Mouse (Mus musculus): ENCODE measurements around the gene Fam114a2. TPM values are rescaled to one million over a fixed set of nuclear protein-coding genes. Genes with fewer than 3 reads are reported as not detected.

Fam114a2 gene
- polyA plus RNA-seq, 1 experiment, result 12.7 TPM

DNA sequence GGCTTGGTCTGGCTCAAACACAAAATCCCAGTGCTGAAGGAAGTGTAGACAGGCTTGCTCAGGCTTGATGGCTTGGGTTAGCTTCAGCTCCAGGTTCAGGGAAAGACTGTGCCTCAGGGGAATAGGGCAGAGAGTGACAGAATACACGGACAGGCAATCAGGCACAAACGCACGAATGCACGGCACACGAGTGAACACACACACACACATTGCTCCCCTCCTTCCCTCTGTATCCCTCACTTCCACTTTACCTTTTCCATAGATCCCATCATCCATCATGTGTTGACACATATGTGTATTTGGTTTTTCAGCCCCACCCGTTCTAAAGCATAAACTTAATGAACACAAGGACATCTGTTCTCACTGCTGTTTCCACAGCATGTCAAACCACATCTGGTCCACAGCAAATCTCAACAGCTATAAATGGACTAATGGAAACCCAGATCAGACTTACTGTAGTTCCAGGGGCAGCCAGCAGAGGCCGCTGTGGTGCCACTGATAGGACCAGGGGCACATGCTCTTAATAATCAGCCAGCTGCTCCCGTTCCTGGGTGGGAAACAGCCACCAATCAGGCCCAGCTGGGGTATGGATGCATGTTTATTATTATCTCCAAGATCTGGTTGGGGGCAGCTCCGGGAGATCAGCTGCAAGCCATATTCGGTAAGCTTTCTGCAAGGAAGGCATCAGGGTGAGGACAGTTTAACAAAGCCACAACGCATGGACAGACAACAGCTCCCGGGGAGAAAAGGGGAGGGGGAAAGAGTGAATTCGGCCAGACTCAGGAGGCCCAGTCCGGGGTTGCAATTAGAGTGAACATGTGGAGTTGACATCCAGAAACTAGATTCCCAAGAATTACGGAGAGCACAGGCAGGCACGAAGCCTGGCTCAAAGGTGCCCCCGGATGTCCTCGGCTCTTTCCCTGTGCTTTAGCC lies 30.5 kb upstream of the Fam114a2 start:
- Histone ChIP-seq H3K4me1 (ENCODE audit: control insufficient read depth, insufficient read depth, low read length) (peaks cover 3% of the 10 kb centered on the region), H3K36me3 (ENCODE audit: control insufficient read depth, insufficient read depth, low read length) (no peaks in the 10 kb centered on the region), H3K27ac (ENCODE audit: control insufficient read depth, insufficient read depth, low read depth, low read length) (no peak overlapping the region), H3K27me3 (ENCODE audit: control insufficient read depth, insufficient read depth, low read length) (no peaks in the 10 kb centered on the region), H3K4me3 (ENCODE audit: control insufficient read depth, low read depth, low read length) (peak overlapping the region; percentile 25)
- peak; percentile 95; the same call in 1 of the 2 replicates for TF ChIP-seq CTCF (IDR thresholded peaks at IDR 0.05; ENCODE audit: control insufficient read depth, insufficient read depth, insufficient replicate concordance, low read depth, low read length)
- no peak for TF ChIP-seq POLR2A (IDR thresholded peaks at IDR 0.05; ENCODE audit: control insufficient read depth, low read depth, low read length)

DNA sequence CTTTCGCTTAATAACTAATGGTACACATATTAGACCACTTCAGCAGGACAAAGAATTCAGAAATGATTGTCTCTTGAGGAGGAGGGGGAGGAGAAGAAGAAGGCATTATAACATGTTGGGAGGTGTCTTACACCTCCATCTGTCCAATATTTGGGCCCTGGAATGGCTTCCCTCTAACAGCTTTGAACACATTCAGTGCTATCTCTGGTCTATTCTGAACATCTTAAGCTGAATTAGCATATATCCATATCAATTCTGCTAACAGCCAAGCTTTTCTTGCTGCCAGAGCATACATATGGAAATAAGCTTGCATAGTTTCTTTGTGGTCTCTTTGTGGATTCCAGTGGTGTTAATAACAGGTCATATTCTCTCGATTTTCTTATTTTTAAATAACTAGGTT lies 22.3 kb upstream of the Fam114a2 start:
- Histone ChIP-seq H3K36me3 (ENCODE audit: control insufficient read depth, insufficient read depth, low read length) (no peaks in the 10 kb centered on the region), H3K27me3 (ENCODE audit: control insufficient read depth, insufficient read depth, low read length) (no peaks in the 10 kb centered on the region), H3K4me3 (ENCODE audit: control insufficient read depth, low read depth, low read length) (no peak overlapping the region), H3K4me1 (ENCODE audit: control insufficient read depth, insufficient read depth, low read length) (no peaks in the 10 kb centered on the region), H3K27ac (ENCODE audit: control insufficient read depth, insufficient read depth, low read depth, low read length) (no peak overlapping the region)
- TF ChIP-seq POLR2A (IDR thresholded peaks at IDR 0.05; ENCODE audit: control insufficient read depth, low read depth, low read length) (no peak), CTCF (IDR thresholded peaks at IDR 0.05; ENCODE audit: control insufficient read depth, insufficient read depth, insufficient replicate concordance, low read depth, low read length) (no peak)

DNA sequence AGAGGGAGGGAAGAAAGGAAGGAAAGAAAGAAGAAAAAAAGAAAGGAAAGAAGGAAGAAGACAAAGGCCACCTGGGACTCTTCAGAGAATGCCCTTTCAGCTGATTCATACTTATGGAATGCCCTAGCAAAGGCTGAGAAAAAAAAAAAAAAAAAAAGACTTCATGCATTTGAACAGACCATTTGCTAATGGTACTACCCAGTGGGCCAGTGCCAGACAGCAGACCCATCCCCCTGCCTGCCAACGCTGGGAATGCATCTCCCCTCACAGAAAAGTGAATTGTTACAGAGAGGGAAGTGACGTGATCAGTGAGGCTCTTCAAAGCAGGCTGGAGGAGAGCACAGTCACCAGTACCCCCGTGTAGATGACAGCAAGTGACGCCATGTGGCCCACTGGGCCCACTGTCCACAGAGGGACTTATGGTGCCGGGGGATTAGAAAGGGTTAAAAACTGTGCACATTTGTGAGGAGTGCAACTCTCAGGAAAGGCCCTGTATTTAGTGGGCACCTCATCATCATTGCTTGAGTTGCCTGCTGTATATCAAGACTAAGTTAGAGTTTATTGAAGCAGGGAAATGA lies 21.5 kb upstream of the Fam114a2 start:
- TF ChIP-seq CTCF (IDR thresholded peaks at IDR 0.05; ENCODE audit: control insufficient read depth, insufficient read depth, insufficient replicate concordance, low read depth, low read length) (no peak), POLR2A (IDR thresholded peaks at IDR 0.05; ENCODE audit: control insufficient read depth, low read depth, low read length) (no peak)
- Histone ChIP-seq H3K27ac (ENCODE audit: control insufficient read depth, insufficient read depth, low read depth, low read length) (no peak overlapping the region), H3K4me1 (ENCODE audit: control insufficient read depth, insufficient read depth, low read length) (no peaks in the 10 kb centered on the region), H3K27me3 (ENCODE audit: control insufficient read depth, insufficient read depth, low read length) (no peaks in the 10 kb centered on the region), H3K4me3 (ENCODE audit: control insufficient read depth, low read depth, low read length) (no peak overlapping the region), H3K36me3 (ENCODE audit: control insufficient read depth, insufficient read depth, low read length) (no peaks in the 10 kb centered on the region)

DNA sequence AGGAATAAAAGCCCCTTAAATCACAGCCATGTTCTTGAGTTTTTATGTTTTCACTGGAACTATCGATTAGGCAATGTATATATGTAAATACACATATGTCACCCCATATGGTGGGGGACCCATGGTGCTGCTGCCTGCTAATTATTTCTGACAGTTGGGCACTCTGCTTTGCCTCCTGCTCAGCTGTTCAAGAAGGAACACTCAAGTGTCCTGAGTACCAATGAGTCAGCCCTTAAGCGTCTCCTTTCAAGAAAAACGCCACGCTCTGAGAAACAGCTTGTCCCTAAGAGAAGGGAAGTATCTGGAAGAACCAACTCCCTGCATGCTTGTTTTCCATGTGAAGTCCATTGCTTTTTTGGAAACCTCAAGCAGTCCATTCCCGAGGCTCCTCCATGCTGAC lies 17.5 kb upstream of the Fam114a2 start:
- Histone ChIP-seq H3K27ac (ENCODE audit: control insufficient read depth, insufficient read depth, low read depth, low read length) (no peak overlapping the region), H3K4me1 (ENCODE audit: control insufficient read depth, insufficient read depth, low read length) (no peaks in the 10 kb centered on the region), H3K36me3 (ENCODE audit: control insufficient read depth, insufficient read depth, low read length) (no peaks in the 10 kb centered on the region), H3K27me3 (ENCODE audit: control insufficient read depth, insufficient read depth, low read length) (no peaks in the 10 kb centered on the region), H3K4me3 (ENCODE audit: control insufficient read depth, low read depth, low read length) (peak overlapping the region; percentile 84)
- TF ChIP-seq CTCF (IDR thresholded peaks at IDR 0.05; ENCODE audit: control insufficient read depth, insufficient read depth, insufficient replicate concordance, low read depth, low read length), result no peak
- TF ChIP-seq POLR2A (IDR thresholded peaks at IDR 0.05; ENCODE audit: control insufficient read depth, low read depth, low read length), result no peak

DNA sequence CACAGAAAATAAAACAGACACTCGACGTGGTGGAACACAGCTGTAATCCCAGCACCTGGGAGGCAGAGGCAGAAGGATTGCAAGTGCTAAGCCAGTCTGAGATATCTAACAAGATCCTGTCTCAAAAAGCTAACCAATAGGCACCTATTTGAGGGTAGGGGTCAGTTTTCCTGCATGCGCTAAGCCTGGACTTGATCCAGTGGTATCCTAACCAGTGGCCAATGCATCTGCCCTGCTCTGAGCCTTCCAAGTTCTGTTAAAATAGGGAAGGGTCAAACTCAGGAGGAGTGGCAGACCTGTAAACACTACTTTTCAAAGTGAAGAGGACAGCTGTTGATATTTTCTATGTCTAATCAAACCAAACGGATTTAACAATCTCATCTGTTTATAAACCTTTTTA lies 13.9 kb upstream of the Fam114a2 start:
- Histone ChIP-seq H3K4me3 (ENCODE audit: control insufficient read depth, low read depth, low read length) (no peak overlapping the region), H3K36me3 (ENCODE audit: control insufficient read depth, insufficient read depth, low read length) (peaks cover 1% of the 10 kb centered on the region; the same call in 1 of the 2 replicates), H3K27ac (ENCODE audit: control insufficient read depth, insufficient read depth, low read depth, low read length) (no peak overlapping the region), H3K4me1 (ENCODE audit: control insufficient read depth, insufficient read depth, low read length) (no peaks in the 10 kb centered on the region), H3K27me3 (ENCODE audit: control insufficient read depth, insufficient read depth, low read length) (no peaks in the 10 kb centered on the region)
- TF ChIP-seq CTCF (IDR thresholded peaks at IDR 0.05; ENCODE audit: control insufficient read depth, insufficient read depth, insufficient replicate concordance, low read depth, low read length), result no peak
- TF ChIP-seq POLR2A (IDR thresholded peaks at IDR 0.05; ENCODE audit: control insufficient read depth, low read depth, low read length), result no peak

DNA sequence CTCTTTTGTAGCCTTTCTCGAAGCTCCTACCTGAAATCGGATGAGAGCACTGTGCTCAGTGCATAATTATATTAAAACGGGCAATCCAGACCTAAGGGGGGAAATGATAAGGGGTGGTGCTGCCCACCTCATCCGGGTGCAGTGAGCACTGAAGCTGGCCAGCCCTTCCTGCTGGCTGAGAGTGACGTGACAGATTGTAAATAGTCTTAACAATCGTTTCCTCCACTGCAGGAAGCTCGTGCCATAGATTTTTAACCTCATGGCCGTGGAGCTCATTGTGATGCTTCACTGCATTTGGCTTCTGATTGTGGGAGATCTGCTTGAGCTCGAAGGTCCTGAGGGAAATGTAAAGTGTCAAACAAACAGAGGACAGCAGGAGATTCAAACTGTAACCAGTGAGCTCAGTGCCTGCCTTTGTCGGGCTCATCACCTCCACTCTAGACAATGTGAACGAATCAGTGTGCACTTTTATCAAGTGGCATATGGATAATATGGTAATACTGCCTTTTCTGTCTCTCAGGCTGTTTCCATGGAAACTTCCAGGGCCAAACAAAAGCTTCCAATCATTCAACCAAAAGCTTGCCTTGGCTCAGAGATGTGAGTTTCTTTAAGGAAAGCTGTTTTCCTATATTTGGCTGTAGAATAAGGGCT lies 13.0 kb upstream of the Fam114a2 start:
- Histone ChIP-seq H3K36me3 (ENCODE audit: control insufficient read depth, insufficient read depth, low read length) (peaks cover 1% of the 10 kb centered on the region; the same call in 1 of the 2 replicates), H3K4me3 (ENCODE audit: control insufficient read depth, low read depth, low read length) (no peak overlapping the region), H3K27me3 (ENCODE audit: control insufficient read depth, insufficient read depth, low read length) (no peaks in the 10 kb centered on the region), H3K4me1 (ENCODE audit: control insufficient read depth, insufficient read depth, low read length) (no peaks in the 10 kb centered on the region), H3K27ac (ENCODE audit: control insufficient read depth, insufficient read depth, low read depth, low read length) (no peak overlapping the region)
- TF ChIP-seq CTCF (IDR thresholded peaks at IDR 0.05; ENCODE audit: control insufficient read depth, insufficient read depth, insufficient replicate concordance, low read depth, low read length) (no peak), POLR2A (IDR thresholded peaks at IDR 0.05; ENCODE audit: control insufficient read depth, low read depth, low read length) (no peak)

DNA sequence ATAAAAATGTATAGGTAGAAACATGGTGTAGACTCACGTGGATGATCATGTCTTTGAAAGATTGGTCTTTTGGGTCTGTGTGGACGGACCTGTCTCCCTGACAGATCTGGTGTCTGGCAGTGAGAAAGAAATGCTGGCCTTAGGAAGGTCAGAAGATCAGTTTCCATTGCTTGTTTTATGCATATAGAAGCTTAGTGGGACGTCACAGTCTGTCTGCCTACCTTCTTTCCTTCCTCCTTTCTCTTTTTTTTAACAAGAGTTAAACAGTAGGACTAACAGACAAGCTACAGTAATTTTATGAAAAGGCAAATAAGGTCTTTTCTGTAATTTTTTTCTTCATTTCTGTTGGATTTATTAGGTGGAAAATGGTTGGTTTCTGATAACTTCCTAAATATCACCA lies 10.7 kb upstream of the Fam114a2 start:
- TF ChIP-seq CTCF (IDR thresholded peaks at IDR 0.05; ENCODE audit: control insufficient read depth, insufficient read depth, insufficient replicate concordance, low read depth, low read length) (no peak), POLR2A (IDR thresholded peaks at IDR 0.05; ENCODE audit: control insufficient read depth, low read depth, low read length) (no peak)

More for the DNA sequence above, 10.7 kb upstream of the Fam114a2 start:
- Histone ChIP-seq H3K36me3 (ENCODE audit: control insufficient read depth, insufficient read depth, low read length) (peaks cover 1% of the 10 kb centered on the region; the same call in 1 of the 2 replicates), H3K27me3 (ENCODE audit: control insufficient read depth, insufficient read depth, low read length) (no peaks in the 10 kb centered on the region), H3K4me3 (ENCODE audit: control insufficient read depth, low read depth, low read length) (no peak overlapping the region), H3K4me1 (ENCODE audit: control insufficient read depth, insufficient read depth, low read length) (no peaks in the 10 kb centered on the region; the same call in 1 of the 2 replicates), H3K27ac (ENCODE audit: control insufficient read depth, insufficient read depth, low read depth, low read length) (no peak overlapping the region)
